Mouse (Mus musculus): ENCODE data around the gene Cpt1c. TPM values are rescaled to one million over a fixed set of nuclear protein-coding genes. Genes with fewer than 3 reads are reported as not detected.

Gene Cpt1c
- polyA plus RNA-seq, 1 experiment from 2014 or later = 10.0 TPM

DNA sequence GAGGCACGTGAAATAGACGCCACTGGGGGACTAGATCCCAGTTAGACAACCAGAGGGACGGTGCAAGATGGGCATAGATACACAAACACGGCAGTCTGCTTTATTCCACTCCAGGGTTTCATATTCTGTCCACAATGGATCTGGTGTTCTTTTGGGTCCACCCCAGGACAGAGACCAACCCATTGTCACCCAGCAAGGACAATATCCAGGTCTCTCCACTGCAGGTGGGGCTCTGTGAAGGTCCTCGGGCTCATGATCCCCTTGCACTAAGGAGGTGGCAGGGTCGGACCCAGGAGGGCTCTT is 417 bp upstream of the Cpt1c start:
- WGBS (ENCODE audit: insufficient replicate concordance) = 27% methylated on average over 6 of the region's 6 CpGs
- Histone ChIP-seq H3K4me3 (ENCODE audit: low read depth, low read length) (no peak overlapping the region), H3K36me3 (ENCODE audit: control insufficient read depth, insufficient read depth, low read length) (peaks cover 37% of the 10 kb centered on the region), H3K4me1 (ENCODE audit: control insufficient read depth, insufficient read depth, low read length) (peaks cover 9% of the 10 kb centered on the region; the same call in 1 of the 2 replicates), H3K4me2 (peak overlapping the region; percentile 64), H3K9me3 (replicated peaks; ENCODE audit: control insufficient read depth, low read length) (no peaks in the 10 kb centered on the region), H3K9ac (ENCODE audit: low read depth, low read length) (no peak overlapping the region), H3K27ac (ENCODE audit: low read depth, low read length) (no peak overlapping the region), H3K27me3 (ENCODE audit: control insufficient read depth, insufficient read depth, low read length) (no peaks in the 10 kb centered on the region)
- ATAC-seq (replicated peaks; ENCODE audit: insufficient number of reproducible peaks, low FRiP score, low TSS enrichment) = no peak

DNA sequence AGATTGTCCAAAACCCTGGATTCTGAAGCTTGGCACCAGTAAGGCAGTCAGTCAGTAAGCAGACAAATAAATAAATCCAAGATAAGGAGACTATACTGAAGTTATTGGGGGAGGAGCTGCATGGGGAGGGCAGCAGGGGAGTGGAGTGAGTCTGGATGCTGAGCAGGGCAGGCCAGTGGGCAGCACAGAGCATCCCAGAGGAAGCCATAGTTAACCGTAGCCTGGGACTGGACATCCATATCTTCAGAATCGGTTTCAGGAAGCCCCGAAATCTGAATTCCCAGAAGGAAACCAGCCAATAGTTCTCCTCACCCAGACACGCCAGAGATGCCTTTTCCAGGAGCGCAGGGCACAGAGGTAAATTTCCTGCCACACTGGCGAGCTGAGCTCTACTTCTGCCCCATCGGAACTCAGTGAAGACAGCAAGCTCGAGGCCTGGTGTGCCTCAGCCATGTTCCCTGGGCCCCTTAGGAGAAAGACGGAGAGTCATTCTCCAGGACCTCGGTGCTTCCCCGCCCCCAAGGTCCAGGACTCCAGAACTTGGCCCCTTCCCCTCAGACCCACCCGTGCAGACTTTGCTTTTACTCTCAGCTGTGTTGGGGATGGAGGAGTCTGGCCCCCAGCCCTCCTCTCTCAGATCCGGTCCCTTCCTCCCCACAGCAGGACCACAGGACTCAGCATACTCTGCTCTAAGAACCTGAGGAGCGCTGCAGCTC is 1.1 kb downstream of the Cpt1c start:
- WGBS (ENCODE audit: insufficient replicate concordance) = 39% methylated on average over 14 of the region's 14 CpGs
- Histone ChIP-seq H3K4me2 (peak overlapping the region; percentile 64), H3K27me3 (ENCODE audit: control insufficient read depth, insufficient read depth, low read length) (no peaks in the 10 kb centered on the region), H3K36me3 (ENCODE audit: control insufficient read depth, insufficient read depth, low read length) (peaks cover 23% of the 10 kb centered on the region), H3K27ac (ENCODE audit: low read depth, low read length) (no peak overlapping the region), H3K4me1 (ENCODE audit: control insufficient read depth, insufficient read depth, low read length) (peaks cover 9% of the 10 kb centered on the region; the same call in 1 of the 2 replicates), H3K4me3 (ENCODE audit: low read depth, low read length) (peak overlapping the region; percentile 35), H3K9ac (ENCODE audit: low read depth, low read length) (peak overlapping the region; percentile 46), H3K9me3 (replicated peaks; ENCODE audit: control insufficient read depth, low read length) (no peaks in the 10 kb centered on the region)
- no peak for ATAC-seq (replicated peaks; ENCODE audit: insufficient number of reproducible peaks, low FRiP score, low TSS enrichment)

- ATAC-seq (replicated peaks; ENCODE audit: insufficient number of reproducible peaks, low FRiP score, low TSS enrichment) = no peak
- no peaks in the 10 kb centered on the region for H3K36me3 ChIP-seq (ENCODE audit: control insufficient read depth, insufficient read depth, low read length)
- peak overlapping the region; percentile 65 for H3K4me2 ChIP-seq
- H3K4me1 ChIP-seq (ENCODE audit: control insufficient read depth, insufficient read depth, low read length) = peaks cover 9% of the 10 kb centered on the region; the same call in 1 of the 2 replicates
- H3K27me3 ChIP-seq (ENCODE audit: control insufficient read depth, insufficient read depth, low read length) = no peaks in the 10 kb centered on the region
- H3K4me3 ChIP-seq (ENCODE audit: low read depth, low read length) = peak overlapping the region; percentile 59
- 72% methylated on average over 7 of the region's 7 CpGs for WGBS (ENCODE audit: insufficient replicate concordance)
- H3K9me3 ChIP-seq (replicated peaks; ENCODE audit: control insufficient read depth, low read length) = no peaks in the 10 kb centered on the region
- no peak overlapping the region for H3K27ac ChIP-seq (ENCODE audit: low read depth, low read length)
- H3K9ac ChIP-seq (ENCODE audit: low read depth, low read length) = no peak overlapping the region; the same call in 1 of the 2 replicates
These were observed 3.5 kb downstream of the Cpt1c start for GRCm38 (mm10) chr7:44971142-44971541.

GRCm38 (mm10) chr7:44970231-44970691 is 4.4 kb downstream of the Cpt1c start:
- under 1% methylated on average over 36 of the region's 36 CpGs for WGBS (ENCODE audit: insufficient replicate concordance)
- no peaks in the 10 kb centered on the region for H3K9me3 ChIP-seq (replicated peaks; ENCODE audit: control insufficient read depth, low read length)
- H3K4me2 ChIP-seq = peak overlapping the region; percentile 65
- H3K4me3 ChIP-seq (ENCODE audit: low read depth, low read length) = peak overlapping the region; percentile 59
- peaks cover 9% of the 10 kb centered on the region; the same call in 1 of the 2 replicates for H3K4me1 ChIP-seq (ENCODE audit: control insufficient read depth, insufficient read depth, low read length)
- ATAC-seq (replicated peaks; ENCODE audit: insufficient number of reproducible peaks, low FRiP score, low TSS enrichment) = peak; percentile 93
- no peaks in the 10 kb centered on the region for H3K27me3 ChIP-seq (ENCODE audit: control insufficient read depth, insufficient read depth, low read length)
- H3K9ac ChIP-seq (ENCODE audit: low read depth, low read length) = peak overlapping the region; percentile 71
- peak overlapping the region; percentile 79; the same call in 1 of the 2 replicates for H3K27ac ChIP-seq (ENCODE audit: low read depth, low read length)
- H3K36me3 ChIP-seq (ENCODE audit: control insufficient read depth, insufficient read depth, low read length) = no peaks in the 10 kb centered on the region; the same call in 1 of the 2 replicates

- Histone ChIP-seq H3K4me1 (ENCODE audit: control insufficient read depth, insufficient read depth, low read length) (peaks cover 4% of the 10 kb centered on the region; the same call in 1 of the 2 replicates), H3K9me3 (replicated peaks; ENCODE audit: control insufficient read depth, low read length) (no peaks in the 10 kb centered on the region), H3K4me2 (no peak overlapping the region), H3K9ac (ENCODE audit: low read depth, low read length) (no peak overlapping the region), H3K27ac (ENCODE audit: low read depth, low read length) (no peak overlapping the region), H3K36me3 (ENCODE audit: control insufficient read depth, insufficient read depth, low read length) (peaks cover 4% of the 10 kb centered on the region; the same call in 1 of the 2 replicates), H3K27me3 (ENCODE audit: control insufficient read depth, insufficient read depth, low read length) (no peaks in the 10 kb centered on the region), H3K4me3 (ENCODE audit: low read depth, low read length) (no peak overlapping the region)
- WGBS (ENCODE audit: insufficient replicate concordance) = 53% methylated on average over 15 of the region's 15 CpGs
- ATAC-seq (replicated peaks; ENCODE audit: insufficient number of reproducible peaks, low FRiP score, low TSS enrichment) = no peak
These were observed 8.0 kb downstream of the Cpt1c start for GRCm38 (mm10) chr7:44966638-44967037.

- no peaks in the 10 kb centered on the region for H3K27me3 ChIP-seq (ENCODE audit: control insufficient read depth, insufficient read depth, low read length)
- ATAC-seq (replicated peaks; ENCODE audit: insufficient number of reproducible peaks, low FRiP score, low TSS enrichment) = no peak
- no peak overlapping the region for H3K27ac ChIP-seq (ENCODE audit: low read depth, low read length)
- H3K36me3 ChIP-seq (ENCODE audit: control insufficient read depth, insufficient read depth, low read length) = peaks cover 7% of the 10 kb centered on the region
- H3K4me1 ChIP-seq (ENCODE audit: control insufficient read depth, insufficient read depth, low read length) = peaks cover 2% of the 10 kb centered on the region; the same call in 1 of the 2 replicates
- H3K4me3 ChIP-seq (ENCODE audit: low read depth, low read length) = no peak overlapping the region
- WGBS (ENCODE audit: insufficient replicate concordance) = 72% methylated on average over 7 of the region's 7 CpGs
- H3K9me3 ChIP-seq (replicated peaks; ENCODE audit: control insufficient read depth, low read length) = no peaks in the 10 kb centered on the region
- H3K4me2 ChIP-seq = no peak overlapping the region
- H3K9ac ChIP-seq (ENCODE audit: low read depth, low read length) = no peak overlapping the region
These were observed 8.7 kb downstream of the Cpt1c start for GRCm38 (mm10) chr7:44965975-44966374.

GRCm38 (mm10) chr7:44964990-44965389 is 9.7 kb downstream of the Cpt1c start:
- WGBS (ENCODE audit: insufficient replicate concordance) = 89% methylated on average over 13 of the region's 13 CpGs
- H3K4me1 ChIP-seq (ENCODE audit: control insufficient read depth, insufficient read depth, low read length) = no peaks in the 10 kb centered on the region
- no peaks in the 10 kb centered on the region for H3K9me3 ChIP-seq (replicated peaks; ENCODE audit: control insufficient read depth, low read length)
- peaks cover 7% of the 10 kb centered on the region for H3K36me3 ChIP-seq (ENCODE audit: control insufficient read depth, insufficient read depth, low read length)
- no peak overlapping the region for H3K27ac ChIP-seq (ENCODE audit: low read depth, low read length)
- H3K9ac ChIP-seq (ENCODE audit: low read depth, low read length) = no peak overlapping the region
- H3K4me3 ChIP-seq (ENCODE audit: low read depth, low read length) = no peak overlapping the region
- ATAC-seq (replicated peaks; ENCODE audit: insufficient number of reproducible peaks, low FRiP score, low TSS enrichment) = no peak
- H3K27me3 ChIP-seq (ENCODE audit: control insufficient read depth, insufficient read depth, low read length) = no peaks in the 10 kb centered on the region
- no peak overlapping the region for H3K4me2 ChIP-seq

- WGBS (ENCODE audit: insufficient replicate concordance) = 88% methylated on average over 5 of the region's 5 CpGs
- Histone ChIP-seq H3K36me3 (ENCODE audit: control insufficient read depth, insufficient read depth, low read length) (peaks cover 7% of the 10 kb centered on the region), H3K27me3 (ENCODE audit: control insufficient read depth, insufficient read depth, low read length) (no peaks in the 10 kb centered on the region), H3K4me1 (ENCODE audit: control insufficient read depth, insufficient read depth, low read length) (no peaks in the 10 kb centered on the region), H3K9ac (ENCODE audit: low read depth, low read length) (no peak overlapping the region), H3K4me3 (ENCODE audit: low read depth, low read length) (no peak overlapping the region), H3K27ac (ENCODE audit: low read depth, low read length) (no peak overlapping the region), H3K9me3 (replicated peaks; ENCODE audit: control insufficient read depth, low read length) (no peaks in the 10 kb centered on the region), H3K4me2 (no peak overlapping the region)
- ATAC-seq (replicated peaks; ENCODE audit: insufficient number of reproducible peaks, low FRiP score, low TSS enrichment) = no peak
These were observed 11.8 kb downstream of the Cpt1c start for GRCm38 (mm10) chr7:44962831-44963230.

DNA sequence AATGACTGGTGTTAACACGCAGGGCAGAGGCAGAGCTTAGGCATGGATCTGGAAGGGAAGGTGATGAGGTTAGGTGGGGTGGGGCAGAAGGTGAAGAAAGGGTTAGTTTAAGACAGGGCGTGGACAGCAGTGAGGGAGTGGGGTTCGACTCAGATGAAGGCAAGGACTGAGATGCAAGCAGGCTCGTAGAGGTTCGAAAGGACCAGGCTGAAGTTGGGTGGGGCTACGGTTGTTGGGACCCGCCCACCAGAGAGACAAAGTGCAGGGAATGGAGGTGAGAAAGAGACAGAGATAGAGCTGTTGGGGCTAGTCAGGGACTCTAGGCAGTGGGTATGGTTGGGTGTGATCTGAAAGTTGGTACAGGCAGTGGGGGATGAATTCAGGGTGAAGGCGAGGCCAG is 12.3 kb downstream of the Cpt1c start:
- no peaks in the 10 kb centered on the region for H3K27me3 ChIP-seq (ENCODE audit: control insufficient read depth, insufficient read depth, low read length)
- H3K27ac ChIP-seq (ENCODE audit: low read depth, low read length) = no peak overlapping the region
- no peak overlapping the region for H3K4me2 ChIP-seq
- WGBS (ENCODE audit: insufficient replicate concordance) = 73% methylated on average over 8 of the region's 8 CpGs
- no peak overlapping the region for H3K9ac ChIP-seq (ENCODE audit: low read depth, low read length)
- no peaks in the 10 kb centered on the region for H3K9me3 ChIP-seq (replicated peaks; ENCODE audit: control insufficient read depth, low read length)
- H3K4me3 ChIP-seq (ENCODE audit: low read depth, low read length) = no peak overlapping the region
- H3K36me3 ChIP-seq (ENCODE audit: control insufficient read depth, insufficient read depth, low read length) = peaks cover 7% of the 10 kb centered on the region
- H3K4me1 ChIP-seq (ENCODE audit: control insufficient read depth, insufficient read depth, low read length) = no peaks in the 10 kb centered on the region
- no peak for ATAC-seq (replicated peaks; ENCODE audit: insufficient number of reproducible peaks, low FRiP score, low TSS enrichment)

All from heart, embryonic 11.5 days (tissue).